Mouse (Mus musculus) liver, embryonic 14.5 days (tissue): ENCODE measurements around the gene Uqcrq.
"Not testable (repeated sequence)": the region's sequence is repeated elsewhere in the genome, so short reads cannot be mapped to it uniquely, and the experiment has no call there.

Source experiments
- CTCF ChIP-seq: IDR thresholded peaks from 2 replicates; pipeline ENCODE4 v1.5.1; 2016; ENCODE audit warnings: antibody characterized with exemption, low read depth, control low read depth
- EP300 ChIP-seq: IDR thresholded peaks from 2 replicates; pipeline ENCODE4 v1.6.1; 2016; ENCODE audit warnings: antibody characterized with exemption, low read depth

DNA sequence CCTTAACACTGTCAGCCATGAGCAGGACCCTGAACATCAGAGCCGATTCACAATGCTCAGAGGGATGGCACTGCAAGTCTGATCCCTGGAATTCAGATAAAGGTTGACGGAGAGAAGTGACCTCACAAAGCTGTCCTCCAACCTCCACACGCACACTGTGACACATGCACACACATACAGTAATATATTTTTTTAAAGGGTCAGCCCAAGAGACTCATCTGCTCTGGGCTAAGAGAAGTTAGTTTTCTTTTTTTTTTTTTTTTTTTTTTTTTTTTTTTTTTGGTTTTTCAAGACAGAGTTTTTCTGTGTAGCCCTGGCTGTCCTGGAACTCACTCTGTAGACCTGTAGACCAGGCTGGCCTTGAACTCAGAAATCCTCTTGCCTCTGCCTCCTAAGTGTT lies 3.7 kb downstream of the Uqcrq start:
- not testable (repeated sequence) for TF ChIP-seq CTCF, EP300
